Comparison of ENCODE assay signal across 19 mouse cellular contexts in the genomic region with DNA sequence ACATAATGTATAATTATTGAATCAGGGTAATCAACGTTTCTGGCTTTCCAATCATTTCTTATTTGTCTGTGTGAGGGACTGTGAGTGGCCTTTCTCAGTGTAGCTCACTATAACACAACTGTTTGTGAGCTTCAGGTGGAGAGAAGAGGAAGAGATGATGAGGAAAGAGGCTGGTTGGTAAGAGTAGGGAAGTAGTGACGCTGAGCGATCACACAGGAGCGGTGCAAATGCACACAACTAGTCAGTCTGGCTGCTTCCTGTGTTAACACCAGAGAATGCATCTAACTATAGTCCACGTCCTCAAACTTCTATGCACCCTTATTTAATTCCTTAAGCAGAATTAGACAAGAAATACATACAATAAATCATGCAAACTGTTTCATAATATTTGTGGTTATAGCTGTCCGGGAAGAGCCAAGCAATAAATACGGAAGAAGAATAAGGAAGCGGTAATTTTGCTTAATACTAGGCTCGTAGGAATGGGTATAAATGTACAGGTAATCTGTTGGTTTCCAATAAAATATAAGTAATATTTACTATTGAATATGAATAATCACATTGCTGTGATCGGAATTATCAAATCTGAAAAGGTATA. TPM values are rescaled to one million over a fixed set of nuclear protein-coding genes. Genes with fewer than 3 reads are reported as not detected.
A peak's percentile ranks its signal among the peaks of the same experiment; 100 is the strongest.
DNase-seq lines count a peak whose midpoint lies in the region; ATAC-seq lines count a peak whose summit lies in the region.
"Had no signal": no experiment of that assay in that cellular context is flagged by ENCODE, and none has a peak within 500 bp of the region (broad histone marks: within the 10 kb centered on the region; RNA-seq: fewer than 3 reads in every experiment).

No protein-coding gene starts in this region.

- DNase-seq in lung, postnatal 36 days, result peak; percentile 35
- DNase-seq in lung, postnatal 14 days, result no peak
- DNase-seq in monocyte, adult 2 months (ENCODE audit: low read depth in 1 of 2, low spot score in 2 of 2), result peak; percentile 12 to 32
- no peak for DNase-seq in right cerebral cortex, postnatal 10 days (ENCODE audit: low spot score in 2 of 2)
- DNase-seq in spleen, postnatal 4 days (ENCODE audit: low spot score in 2 of 2), result no peak
- DNase-seq: adrenal gland, adult 2 months; cerebellum, adult 11-12 months; cerebellum, adult 9-11 months; forebrain, postnatal 0 days; gastrocnemius, postnatal 10 days; heart, postnatal 36 days; kidney, adult 8-10 months; thymus, adult 2 months; thymus, postnatal 4 days had no signal

- ATAC-seq in granulocyte monocyte progenitor cell, adult 5-6 weeks (replicated peaks; ENCODE audit: poor library complexity, severe bottlenecking), result peak; percentile 97
- ATAC-seq: activated CD4-positive, CD25-positive, alpha-beta regulatory T cell, adult 4 months; forebrain, postnatal 0 days; intestine, embryonic 16.5 days; midbrain, embryonic 13.5 days had no signal

RNA-seq across cellular contexts. Expression of a gene that starts 9.9 kb away (rescaled TPM):
- total RNA-seq in granulocyte monocyte progenitor cell, adult 5-6 weeks (2014; fragmentation: Nextera tagmentation), result 8.7 and 15.9 TPM in 2 replicates
- 10.9 and 20.1 TPM in 2 replicates for total RNA-seq in granulocyte monocyte progenitor cell, adult 5-6 weeks (2017)

RNA-seq across cellular contexts. Expression of a gene that starts 10.0 kb away (rescaled TPM):
- total RNA-seq in granulocyte monocyte progenitor cell, adult 5-6 weeks (2014; fragmentation: Nextera tagmentation), result 52.2 and 60.2 TPM in 2 replicates
- 57.3 and 66.7 TPM in 2 replicates for total RNA-seq in granulocyte monocyte progenitor cell, adult 5-6 weeks (2017)

RNA-seq across cellular contexts. Expression of a gene that starts 55.4 kb away (rescaled TPM):
- total RNA-seq in granulocyte monocyte progenitor cell, adult 5-6 weeks (2014; fragmentation: Nextera tagmentation), result 0.43 TPM in 1 of 2 replicates, not detected in the other
- 0.41 TPM in 1 of 2 replicates, not detected in the other for total RNA-seq in granulocyte monocyte progenitor cell, adult 5-6 weeks (2017)
- total RNA-seq: megakaryocyte-erythroid progenitor cell, adult 5-6 weeks had no signal

Comparison
In these comparisons a context has a peak if more than half of its experiments do, and no peak if none do; other contexts are left out.
1. DNase-seq: peak in lung, postnatal 36 days (single experiment) and monocyte, adult 2 months (2 of 2); none in lung, postnatal 14 days (single experiment), right cerebral cortex, postnatal 10 days (0 of 2) and spleen, postnatal 4 days (0 of 2).